Mouse (Mus musculus): Measurements from ENCODE around the gene 1700109H08Rik.
"Not testable (repeated sequence)": the region's sequence is repeated elsewhere in the genome, so short reads cannot be mapped to it uniquely, and the experiment has no call there.

The 1700109H08Rik gene

DNA sequence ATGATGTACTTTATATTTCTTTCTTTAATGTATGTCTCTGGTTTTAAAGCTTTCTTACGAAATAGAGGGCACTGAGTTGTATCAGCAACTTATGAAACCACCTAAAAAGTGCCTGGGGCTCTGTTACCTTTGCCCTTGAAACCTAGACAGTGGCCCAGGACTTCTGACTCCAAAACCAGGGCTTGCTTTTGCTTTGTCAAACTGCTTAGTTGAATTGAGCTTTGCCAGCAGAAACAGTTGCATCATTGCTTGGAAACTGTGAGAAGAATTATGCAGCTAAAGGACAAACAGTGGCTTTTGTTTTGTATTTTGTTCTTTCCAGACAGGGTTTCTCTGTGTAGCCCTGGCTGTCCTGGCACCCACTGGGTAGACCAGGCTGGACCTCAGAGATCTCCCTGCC is 28.9 kb downstream of the 1700109H08Rik start:
- no peak for DNase-seq (ENCODE audit: low spot score)

GRCm38 (mm10) chr5:3600790-3601189 is 29.4 kb downstream of the 1700109H08Rik start:
- DNase-seq (ENCODE audit: low spot score): no peak

DNA sequence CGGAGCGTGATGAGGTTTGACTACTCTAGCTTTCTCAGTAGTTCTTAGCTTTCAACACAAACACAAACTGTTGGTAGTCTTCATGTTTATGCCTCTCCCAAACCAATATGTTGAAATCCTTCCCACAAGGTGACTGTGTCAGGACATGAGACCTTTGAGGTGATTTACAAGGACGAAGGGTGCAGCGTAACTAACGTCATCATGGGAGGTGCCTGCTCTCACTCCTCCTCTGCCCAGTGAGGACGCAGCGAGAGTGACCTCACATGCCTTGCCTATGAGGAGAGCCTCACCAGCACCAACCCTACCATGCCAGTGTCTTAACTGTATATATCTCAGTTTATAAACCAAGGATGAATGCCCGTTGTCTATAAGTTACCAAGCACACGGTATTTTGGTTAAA is 35.7 kb downstream of the 1700109H08Rik start:
- DNase-seq (ENCODE audit: low spot score): no peak

GRCm38 (mm10) chr5:3609241-3609640 is 37.9 kb downstream of the 1700109H08Rik start:
- DNase-seq (ENCODE audit: low spot score): no peak

DNA sequence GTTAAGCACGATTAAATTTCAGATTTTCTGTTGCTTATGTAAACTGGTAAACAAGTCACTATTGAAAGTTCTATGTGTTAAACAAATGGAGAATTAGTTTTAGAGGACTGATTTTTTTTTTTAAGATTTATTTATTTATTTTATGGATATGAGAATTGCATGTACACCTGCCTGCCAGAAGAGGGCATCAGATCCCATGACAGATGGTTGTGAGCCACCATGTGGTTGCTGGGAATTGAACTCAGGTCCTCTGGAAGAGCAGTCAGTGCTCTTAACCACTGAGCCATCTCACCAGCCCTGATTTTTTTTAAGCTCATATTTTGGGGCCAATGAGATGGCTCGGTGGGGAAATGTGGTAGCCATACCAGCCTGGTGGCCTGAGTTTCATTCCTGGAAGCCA is 40.5 kb downstream of the 1700109H08Rik start:
- not testable (repeated sequence) for DNase-seq (ENCODE audit: low spot score)

DNA sequence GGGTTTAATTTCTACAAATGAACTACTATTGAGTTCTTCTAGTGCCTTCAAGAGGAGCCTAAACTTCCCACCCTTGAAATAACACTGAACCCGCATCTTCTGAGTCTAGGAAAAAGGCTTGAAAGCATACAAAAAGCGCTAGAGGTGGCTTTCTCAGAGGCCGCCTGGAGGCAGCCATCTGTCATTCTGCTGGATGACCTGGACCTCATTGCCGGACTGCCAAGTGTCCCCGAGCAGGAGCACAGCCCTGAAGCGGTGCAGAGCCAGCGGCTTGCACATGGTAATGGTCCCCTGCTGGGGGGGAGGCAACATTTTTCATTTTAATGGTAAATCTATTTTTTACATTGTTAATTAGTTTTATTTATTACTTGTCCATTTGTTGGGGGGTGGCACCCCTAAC is 49.1 kb downstream of the 1700109H08Rik start:
- no peak for DNase-seq (ENCODE audit: low spot score)

GRCm38 (mm10) chr5:3630055-3630454 is 58.7 kb downstream of the 1700109H08Rik start:
- DNase-seq (ENCODE audit: low spot score): no peak

DNA sequence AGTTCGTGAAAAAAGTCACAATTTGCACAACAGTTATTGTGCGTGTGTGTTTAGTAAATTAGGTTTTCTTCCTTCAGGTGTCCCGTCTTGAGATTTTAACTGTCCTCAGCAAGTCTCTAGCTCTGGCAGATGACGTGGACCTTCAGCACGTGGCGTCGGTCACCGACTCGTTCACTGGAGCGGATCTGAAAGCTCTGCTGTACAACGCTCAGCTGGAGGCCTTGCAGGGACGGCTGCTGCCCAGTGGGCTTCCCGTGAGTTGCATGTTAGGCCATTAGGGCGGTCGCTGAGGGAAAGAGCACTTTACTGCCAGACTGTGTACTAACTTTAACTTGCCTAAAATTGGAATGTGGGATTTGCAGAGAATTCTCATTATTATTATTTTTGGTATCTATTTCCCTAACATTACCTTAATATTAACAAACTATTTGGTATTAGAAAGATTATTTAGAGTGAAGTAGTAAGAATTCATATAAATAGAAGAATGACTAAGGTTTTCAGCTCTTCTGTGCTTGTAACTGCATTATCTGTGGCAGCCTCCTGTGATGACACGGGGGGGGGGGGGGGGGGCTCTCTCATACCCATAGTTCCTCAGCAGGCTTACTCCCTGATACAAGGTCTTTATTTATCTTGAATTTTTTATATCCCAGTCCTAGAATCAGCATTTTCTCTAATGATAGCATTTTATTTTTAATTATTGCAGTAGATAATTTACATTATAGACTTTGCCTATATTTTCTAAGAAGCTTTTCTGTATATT is 60.3 kb downstream of the 1700109H08Rik start:
- no peak for DNase-seq (ENCODE audit: low spot score)

DNA sequence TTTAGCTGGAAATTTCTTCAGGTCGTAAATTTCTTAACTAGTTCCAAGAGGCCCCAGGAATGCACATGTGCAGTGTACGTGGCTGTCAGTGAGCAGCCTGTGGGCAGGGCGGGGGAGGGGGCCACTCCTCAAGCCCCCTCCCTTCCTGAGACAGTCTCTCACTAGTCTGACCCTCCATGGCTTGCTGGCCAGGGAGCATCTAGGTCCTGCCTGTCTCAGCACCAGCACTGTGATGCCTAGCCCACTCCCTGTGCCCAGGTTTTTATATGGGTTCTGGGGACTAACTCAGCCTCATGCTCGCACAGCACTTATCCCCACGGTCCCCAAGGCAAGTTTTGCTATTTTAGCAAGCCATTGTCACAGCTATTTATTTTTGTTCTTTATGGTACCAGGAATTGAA is 60.9 kb downstream of the 1700109H08Rik start:
- no peak for DNase-seq (ENCODE audit: low spot score)

DNA sequence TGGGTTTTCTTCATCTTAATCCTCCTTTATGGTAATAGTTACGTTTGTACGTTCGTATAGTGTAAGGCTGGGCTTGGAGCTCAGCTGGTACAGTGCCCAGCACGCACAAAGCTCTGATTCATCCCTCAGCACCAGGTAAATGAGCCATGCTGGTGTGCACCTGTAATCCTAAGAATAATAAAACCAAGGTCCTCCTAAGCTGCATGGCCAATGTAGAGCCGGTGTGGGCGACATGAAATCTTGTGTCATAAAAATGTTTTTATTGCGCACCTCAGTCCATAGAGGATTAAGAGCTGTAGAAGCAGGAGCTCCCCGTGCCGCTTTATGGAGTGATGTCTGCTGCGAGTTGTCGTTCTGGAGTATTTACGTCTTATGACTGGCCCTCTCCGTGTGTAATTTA is 61.9 kb downstream of the 1700109H08Rik start:
- DNase-seq (ENCODE audit: low spot score): no peak

DNA sequence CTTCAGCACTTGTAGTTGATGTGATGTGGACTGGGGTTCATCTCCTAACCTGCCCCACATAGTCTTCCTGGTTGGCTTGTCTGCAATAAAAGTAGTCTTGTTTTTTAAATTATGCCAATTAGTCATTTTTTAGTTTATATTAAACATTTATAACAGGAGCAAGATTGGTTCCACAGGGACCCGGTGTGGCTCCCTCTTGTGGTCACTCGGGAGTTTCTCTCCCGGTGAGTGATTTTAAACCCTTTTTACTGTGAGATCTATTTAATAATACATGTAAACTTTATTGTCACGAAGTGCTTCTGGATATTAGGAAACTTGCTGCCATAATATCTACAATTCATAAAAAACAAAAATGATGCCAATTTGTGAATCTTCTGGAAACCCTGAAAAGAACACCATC is 62.6 kb downstream of the 1700109H08Rik start:
- no peak for DNase-seq (ENCODE audit: low spot score)
